Mouse (Mus musculus) embryonic facial prominence, embryonic 12.5 days (tissue): ENCODE results near the gene Cacna2d4. TPM values are rescaled to one million over a fixed set of nuclear protein-coding genes. Genes with fewer than 3 reads are reported as not detected.
"Not testable (repeated sequence)": the region's sequence is repeated elsewhere in the genome, so short reads cannot be mapped to it uniquely, and the experiment has no call there.

Experiments
- ATAC-seq: fragments of 200-750 bp; cut with Nextera tagmentation; 2 replicates; pipeline ENCODE4 v1.8.0; 2017; ENCODE audit not compliant: insufficient number of reproducible peaks, insufficient read depth, low FRiP score, low TSS enrichment
- H3K27ac ChIP-seq: fragments of 300-500 bp; sonication (generic); 2 replicates; pipeline ENCODE4 v1.5.1; 2016; ENCODE audit warnings: mild to moderate bottlenecking
- H3K27me3 ChIP-seq: fragments of 300-500 bp; sonication (generic); 2 replicates; pipeline ENCODE4 v1.6.1; 2016; ENCODE audit warnings: mild to moderate bottlenecking, moderate library complexity
- H3K36me3 ChIP-seq: fragments of 300-500 bp; sonication (generic); 2 replicates; pipeline ENCODE4 v1.6.1; 2016; ENCODE audit warnings: mild to moderate bottlenecking
- H3K4me1 ChIP-seq: fragments of 300-500 bp; sonication (generic); 2 replicates; pipeline ENCODE4 v1.6.1; 2016
- H3K4me2 ChIP-seq: fragments of 300-500 bp; sonication (generic); replicated peaks from 2 replicates; pipeline ENCODE4 v1.6.1; 2016; ENCODE audit warnings: mild to moderate bottlenecking, moderate library complexity
- H3K4me3 ChIP-seq: fragments of 300-500 bp; sonication (generic); 2 replicates; pipeline ENCODE4 v1.5.1; 2016; ENCODE audit warnings: mild to moderate bottlenecking
- H3K9ac ChIP-seq: fragments of 300-500 bp; sonication (generic); 2 replicates; pipeline ENCODE4 v1.6.1; 2016; ENCODE audit warnings: mild to moderate bottlenecking, moderate library complexity
- H3K9me3 ChIP-seq: fragments of 300-500 bp; sonication (generic); 2 replicates; pipeline ENCODE4 v1.6.1; 2016; ENCODE audit warnings: mild to moderate bottlenecking, moderate library complexity
- WGBS: fragments of 180-500 bp; shearing (Covaris S2); methylation state at CpG from one replicate; pipeline ENCODE4 v1.1.7; 2016; 5-methylcytosine and 5-hydroxymethylcytosine counted together
- polyA plus RNA-seq: library from polyadenylated mRNA; unstranded; fragments of >200 nt; fragmentation: Nextera tagmentation; extraction: Ambion mirVana; gene quantifications from 2 replicates; pipeline ENCODE4 v1.2.1, GENCODE M21; 2016

Cacna2d4 gene
- polyA plus RNA-seq, 1 experiment from 2014 or later: not detected

DNA sequence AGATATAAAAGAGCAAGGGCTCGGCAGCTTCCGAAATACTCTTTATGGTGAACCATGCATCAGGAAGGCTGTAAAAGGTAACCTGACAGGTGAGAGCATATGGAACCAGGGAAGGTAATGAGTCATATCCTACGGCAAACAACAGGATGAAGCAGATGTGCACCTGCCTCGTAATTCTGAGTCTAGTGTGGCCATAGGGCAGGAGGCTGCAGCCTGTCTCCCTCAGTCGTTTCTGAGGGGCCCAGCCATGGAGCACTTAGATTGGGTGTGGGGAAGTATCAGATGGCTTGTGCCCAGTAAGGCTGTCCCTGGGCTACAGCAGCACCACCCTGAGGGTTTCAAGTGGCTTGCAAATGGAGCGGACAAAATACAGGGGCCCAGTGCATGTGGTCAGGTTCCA is 116.2 kb downstream of the Cacna2d4 start:
- Histone ChIP-seq H3K9ac (no peak overlapping the region), H3K27me3 (no peaks in the 10 kb centered on the region), H3K9me3 (no peaks in the 10 kb centered on the region), H3K4me3 (no peak overlapping the region), H3K4me1 (no peaks in the 10 kb centered on the region), H3K4me2 (no peak overlapping the region), H3K27ac (no peak overlapping the region), H3K36me3 (peaks cover 38% of the 10 kb centered on the region)
- ATAC-seq: no peak
- 86% methylated on average over 6 of the region's 6 CpGs for WGBS

DNA sequence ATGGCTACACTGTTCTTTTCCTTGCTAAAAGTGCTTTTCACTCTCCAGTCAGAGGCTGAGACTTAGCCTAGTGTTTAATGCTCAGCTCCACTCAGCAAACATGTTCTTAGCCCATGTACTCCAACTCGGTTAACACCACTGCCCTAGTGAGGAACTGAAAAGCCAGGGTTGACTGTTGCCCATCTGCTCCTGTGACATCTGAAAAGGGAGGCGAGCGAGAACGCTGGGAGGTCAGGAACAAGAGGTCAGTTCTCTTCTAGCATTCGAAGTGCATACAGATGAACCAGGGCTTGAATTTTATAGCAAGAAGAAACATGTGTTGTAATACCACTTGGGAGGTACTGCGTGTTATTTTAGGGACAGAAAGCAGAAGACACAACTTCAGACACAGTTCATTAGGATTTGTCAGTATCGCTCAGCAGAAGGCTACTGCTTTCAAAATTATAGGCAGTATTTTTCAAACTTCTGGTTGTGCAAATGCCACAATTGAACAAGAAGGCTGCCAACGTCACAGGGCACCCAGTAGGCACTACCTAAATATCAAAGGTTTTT is 121.8 kb downstream of the Cacna2d4 start:
- no peaks in the 10 kb centered on the region for H3K4me1 ChIP-seq
- no peak for ATAC-seq
- H3K27ac ChIP-seq: no peak overlapping the region
- no peak overlapping the region for H3K4me3 ChIP-seq
- H3K9me3 ChIP-seq: no peaks in the 10 kb centered on the region
- 93% methylated on average over 8 of the region's 8 CpGs for WGBS
- no peaks in the 10 kb centered on the region for H3K27me3 ChIP-seq
- no peak overlapping the region for H3K4me2 ChIP-seq
- no peak overlapping the region for H3K9ac ChIP-seq
- peaks cover 70% of the 10 kb centered on the region for H3K36me3 ChIP-seq

GRCm38 (mm10) chr6:119360250-119360649 is 123.9 kb downstream of the Cacna2d4 start:
- not testable (repeated sequence) for H3K27me3 ChIP-seq, H3K9ac ChIP-seq, H3K27ac ChIP-seq, H3K4me3 ChIP-seq, ATAC-seq, H3K9me3 ChIP-seq, H3K4me2 ChIP-seq, H3K4me1 ChIP-seq
- H3K36me3 ChIP-seq: peaks cover 64% of the 10 kb centered on the region
- 90% methylated on average over 6 of the region's 6 CpGs for whole genome bisulfite sequencing

- Histone ChIP-seq H3K27ac (no peak overlapping the region), H3K4me2 (no peak overlapping the region), H3K4me3 (no peak overlapping the region), H3K9me3 (no peaks in the 10 kb centered on the region), H3K36me3 (peaks cover 65% of the 10 kb centered on the region), H3K9ac (no peak overlapping the region), H3K27me3 (no peaks in the 10 kb centered on the region), H3K4me1 (no peaks in the 10 kb centered on the region)
- WGBS: 95% methylated on average over 3 of the region's 3 CpGs
- no peak for ATAC-seq
Observed at GRCm38 (mm10) chr6:119360925-119361702, 124.8 kb downstream of the Cacna2d4 start.

DNA sequence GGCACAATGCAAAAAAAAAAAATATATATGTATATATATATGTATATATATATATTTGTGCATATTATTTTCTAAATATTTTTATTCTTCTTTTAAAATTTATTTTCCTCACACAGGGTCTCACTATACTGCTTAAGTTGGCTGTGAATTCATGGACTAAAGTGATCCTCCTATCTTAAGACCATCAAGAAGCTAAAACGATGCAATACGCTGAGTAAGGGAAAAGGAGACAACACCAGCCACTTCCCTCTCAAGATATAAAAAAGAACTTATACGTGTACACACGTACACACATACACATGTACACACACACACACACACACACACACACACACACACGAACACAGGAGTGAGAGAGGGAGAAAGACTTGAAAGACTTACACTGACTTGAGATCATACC is 127.3 kb downstream of the Cacna2d4 start:
- H3K27me3 ChIP-seq: no peaks in the 10 kb centered on the region
- no peak overlapping the region for H3K4me3 ChIP-seq
- 89% methylated on average over 5 of the region's 5 CpGs for WGBS
- no peak overlapping the region for H3K9ac ChIP-seq
- H3K4me2 ChIP-seq: no peak overlapping the region
- ATAC-seq: no peak
- no peaks in the 10 kb centered on the region for H3K4me1 ChIP-seq
- peaks cover 61% of the 10 kb centered on the region for H3K36me3 ChIP-seq
- no peak overlapping the region for H3K27ac ChIP-seq
- H3K9me3 ChIP-seq: no peaks in the 10 kb centered on the region

- H3K9ac ChIP-seq, ATAC-seq, H3K4me1 ChIP-seq, H3K9me3 ChIP-seq, H3K27me3 ChIP-seq, H3K4me3 ChIP-seq, H3K27ac ChIP-seq, H3K4me2 ChIP-seq: not testable (repeated sequence)
- H3K36me3 ChIP-seq: peaks cover 54% of the 10 kb centered on the region
- 89% methylated on average over 4 of the region's 4 CpGs for WGBS
Observed at GRCm38 (mm10) chr6:119366800-119367199, 130.5 kb downstream of the Cacna2d4 start.

DNA sequence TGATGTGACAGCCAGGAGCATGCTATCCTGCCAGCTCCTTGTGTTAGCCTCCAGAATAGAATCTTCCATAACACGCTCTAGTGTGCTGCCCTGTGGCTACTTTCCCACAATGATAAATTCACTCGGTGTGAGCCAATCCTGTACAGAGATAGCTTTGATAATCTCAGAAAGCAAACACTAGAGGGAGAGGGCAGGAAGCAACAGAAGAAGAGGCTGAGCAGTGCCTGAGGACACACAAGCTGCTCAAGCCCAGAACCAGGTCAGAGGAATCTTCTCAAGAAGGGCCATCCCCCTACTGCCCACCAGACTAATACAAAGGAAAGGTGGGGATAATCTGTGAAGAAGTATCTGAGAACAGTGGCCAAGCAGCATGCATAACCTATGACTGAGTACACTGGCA is 131.1 kb downstream of the Cacna2d4 start:
- Histone ChIP-seq H3K27ac (no peak overlapping the region), H3K36me3 (peaks cover 53% of the 10 kb centered on the region), H3K4me2 (no peak overlapping the region), H3K9me3 (no peaks in the 10 kb centered on the region), H3K4me3 (no peak overlapping the region), H3K9ac (no peak overlapping the region), H3K27me3 (no peaks in the 10 kb centered on the region), H3K4me1 (no peaks in the 10 kb centered on the region)
- ATAC-seq: no peak
- 91% methylated on average over 2 of the region's 2 CpGs for WGBS

DNA sequence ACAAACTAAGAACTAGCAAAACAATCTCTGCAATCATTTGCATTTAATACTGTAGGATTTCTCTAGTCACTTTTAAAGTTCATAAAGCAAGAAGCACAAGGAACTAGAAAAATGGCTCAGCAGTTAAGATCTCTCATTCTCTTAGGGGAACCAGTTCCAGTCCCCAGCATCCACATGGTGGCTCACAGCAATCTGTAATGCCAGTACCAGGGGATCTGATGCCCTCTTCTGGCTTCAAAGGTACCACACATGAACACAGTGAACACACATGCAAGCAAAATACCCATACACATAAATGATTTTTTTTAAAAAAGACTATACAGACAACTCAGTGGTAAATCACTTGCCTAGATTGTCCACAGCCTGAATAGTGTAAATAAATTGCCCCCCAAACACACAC is 135.3 kb downstream of the Cacna2d4 start:
- Histone ChIP-seq H3K4me3 (no peak overlapping the region), H3K9me3 (no peaks in the 10 kb centered on the region), H3K36me3 (peaks cover 19% of the 10 kb centered on the region), H3K27ac (no peak overlapping the region), H3K9ac (no peak overlapping the region), H3K27me3 (no peaks in the 10 kb centered on the region), H3K4me1 (no peaks in the 10 kb centered on the region), H3K4me2 (no peak overlapping the region)
- no peak for ATAC-seq

DNA sequence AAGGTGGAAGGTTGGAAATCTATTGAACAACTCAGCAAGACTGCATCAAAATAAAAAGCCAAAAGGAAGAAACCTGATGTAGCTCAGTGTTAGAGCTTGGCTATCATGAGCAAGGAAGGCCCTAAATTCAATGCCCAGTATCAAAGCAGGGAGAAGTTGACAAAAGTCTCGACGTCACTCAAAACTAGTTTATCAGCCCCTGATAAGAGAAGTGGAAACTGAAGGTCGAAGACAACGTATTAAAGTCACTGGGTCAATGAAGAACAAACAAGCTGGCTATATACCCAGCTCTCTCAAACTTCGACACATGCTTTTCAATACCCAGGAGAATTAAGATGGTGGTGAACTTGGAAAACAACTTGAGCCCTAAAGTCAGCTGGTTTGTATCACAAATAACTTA is 135.9 kb downstream of the Cacna2d4 start:
- Histone ChIP-seq H3K9ac (no peak overlapping the region), H3K36me3 (peaks cover 17% of the 10 kb centered on the region), H3K9me3 (no peaks in the 10 kb centered on the region), H3K4me3 (no peak overlapping the region), H3K4me1 (no peaks in the 10 kb centered on the region), H3K4me2 (no peak overlapping the region), H3K27me3 (no peaks in the 10 kb centered on the region), H3K27ac (no peak overlapping the region)
- WGBS: 84% methylated on average over 5 of the region's 5 CpGs
- ATAC-seq: no peak

- Histone ChIP-seq H3K27me3 (no peaks in the 10 kb centered on the region), H3K27ac (no peak overlapping the region), H3K4me3 (no peak overlapping the region)
Observed at GRCm38 (mm10) chr6:119373000-119373705, 136.8 kb downstream of the Cacna2d4 start.

GRCm38 (mm10) chr6:119375035-119375434 is 138.7 kb downstream of the Cacna2d4 start:
- Histone ChIP-seq H3K27ac (no peak overlapping the region), H3K4me3 (no peak overlapping the region), H3K9me3 (no peaks in the 10 kb centered on the region), H3K4me1 (no peaks in the 10 kb centered on the region), H3K36me3 (no peaks in the 10 kb centered on the region), H3K4me2 (no peak overlapping the region), H3K9ac (no peak overlapping the region), H3K27me3 (no peaks in the 10 kb centered on the region)
- no peak for ATAC-seq
- WGBS: 82% methylated on average over 5 of the region's 5 CpGs

More at GRCm38 (mm10) chr6:119373000-119373705, 136.8 kb downstream of the Cacna2d4 start:
- ATAC-seq: no peak
- no peaks in the 10 kb centered on the region for H3K4me1 ChIP-seq
- no peak overlapping the region for H3K9ac ChIP-seq
- H3K36me3 ChIP-seq: peaks cover 11% of the 10 kb centered on the region
- H3K4me2 ChIP-seq: no peak overlapping the region
- no peaks in the 10 kb centered on the region for H3K9me3 ChIP-seq

GRCm38 (mm10) chr6:119377613-119378012 is 141.3 kb downstream of the Cacna2d4 start:
- Histone ChIP-seq H3K9ac (no peak overlapping the region), H3K27me3 (no peaks in the 10 kb centered on the region), H3K36me3 (no peaks in the 10 kb centered on the region), H3K4me1 (no peaks in the 10 kb centered on the region), H3K9me3 (no peaks in the 10 kb centered on the region), H3K4me2 (no peak overlapping the region), H3K4me3 (no peak overlapping the region), H3K27ac (no peak overlapping the region)
- ATAC-seq: no peak
- 56% methylated on average over 2 of the region's 2 CpGs for WGBS
